Mouse (Mus musculus) MEL (cell line): ENCODE data around the gene Map2k5. TPM values are rescaled to one million over a fixed set of nuclear protein-coding genes. Genes with fewer than 3 reads are reported as not detected.

Experiments used
- DNase-seq: peaks from one replicate; pipeline ENCODE4 v3.0.0; 2011; ENCODE audit warnings: low read depth, low spot score
- H3K27ac ChIP-seq: 2 replicates; pipeline ENCODE4 v1.5.1; 2012; ENCODE audit warnings: low read depth, mild to moderate bottlenecking, control low read depth, low read length, moderate library complexity; ENCODE audit not compliant: control insufficient read depth
- H3K27me3 ChIP-seq, 2 experiments: fragments of 150-350 bp in 1 of 2; sonication (generic) in 1 of 2; 2 replicates each; pipeline ENCODE4 v1.6.1; 2012; ENCODE audit warnings: low read length in 2 of 2, mild to moderate bottlenecking in 2 of 2, improper control_type of control experiment in 1 of 2, moderate library complexity in 1 of 2; ENCODE audit not compliant: insufficient read depth in 2 of 2, control insufficient read depth in 1 of 2
- H3K36me3 ChIP-seq, 2 experiments: 2 replicates each; pipeline ENCODE4 v1.6.1; 2012 to 2014; ENCODE audit warnings: low read length in 2 of 2, improper control_type of control experiment in 1 of 2, inconsistent platforms in 1 of 2, mild to moderate bottlenecking in 1 of 2; ENCODE audit not compliant: insufficient read depth in 2 of 2, control insufficient read depth in 1 of 2
- H3K4me1 ChIP-seq, 2 experiments: fragments of 150-350 bp in 1 of 2; sonication (generic) in 1 of 2; 2 replicates each; pipeline ENCODE4 v1.6.1; 2012; ENCODE audit warnings: low read length in 2 of 2, improper control_type of control experiment in 1 of 2, mild to moderate bottlenecking in 1 of 2; ENCODE audit not compliant: insufficient read depth in 2 of 2, control insufficient read depth in 1 of 2
- H3K4me3 ChIP-seq, 2 experiments: fragments of 150-350 bp in 1 of 2; sonication (generic) in 1 of 2; 2 replicates each; pipeline ENCODE4 v1.5.1; 2012; ENCODE audit warnings: low read depth in 2 of 2, low read length in 2 of 2, mild to moderate bottlenecking in 2 of 2, moderate library complexity in 2 of 2, control low read depth in 1 of 2, improper control_type of control experiment in 1 of 2; ENCODE audit not compliant: control insufficient read depth in 1 of 2, insufficient read depth in 1 of 2
- H3K79me2 ChIP-seq: 2 replicates; pipeline ENCODE4 v1.6.1; 2012; ENCODE audit warnings: mild to moderate bottlenecking, low read length, moderate library complexity; ENCODE audit not compliant: control insufficient read depth, poor library complexity, insufficient read depth
- H3K9ac ChIP-seq: 2 replicates; pipeline ENCODE4 v1.6.1; 2012; ENCODE audit warnings: low read depth, mild to moderate bottlenecking, control low read depth, low read length, moderate library complexity; ENCODE audit not compliant: control insufficient read depth, poor library complexity, severe bottlenecking
- H3K9me3 ChIP-seq: fragments of 150-350 bp; sonication (generic); replicated peaks from 2 replicates; pipeline ENCODE4 v1.6.1; 2012; ENCODE audit warnings: mild to moderate bottlenecking, low read length, improper control_type of control experiment, moderate library complexity; ENCODE audit not compliant: insufficient read depth
- BHLHE40 ChIP-seq: IDR thresholded peaks from 2 replicates; pipeline ENCODE4 v1.6.1; 2012; ENCODE audit warnings: low read depth, mild to moderate bottlenecking, inconsistent platforms, low read length, improper control_type of control experiment, borderline replicate concordance
- CHD2 ChIP-seq: IDR thresholded peaks from 2 replicates; pipeline ENCODE4 v1.6.1; 2011; ENCODE audit warnings: low read length, improper control_type of control experiment
- CTCF ChIP-seq, 3 experiments: IDR thresholded peaks in 2 of 3; conservative IDR thresholded peaks in 1 of 3; 2 replicates each; pipeline ENCODE4 v1.5.1; 2011 to 2012; ENCODE audit warnings: low read length in 3 of 3, low read depth in 2 of 3, mild to moderate bottlenecking in 2 of 3, improper control_type of control experiment in 1 of 3, inconsistent platforms in 1 of 3, mixed read lengths in 1 of 3, moderate library complexity in 1 of 3; ENCODE audit not compliant: control insufficient read depth in 1 of 3, insufficient read depth in 1 of 3, poor library complexity in 1 of 3, severe bottlenecking in 1 of 3
- ELF1 ChIP-seq: IDR thresholded peaks from 2 replicates; pipeline ENCODE4 v1.6.1; 2014; ENCODE audit warnings: low read depth, mild to moderate bottlenecking, inconsistent platforms, low read length, improper control_type of control experiment, moderate library complexity
- EP300 ChIP-seq, 2 experiments: IDR thresholded peaks; 2 replicates each; pipeline ENCODE4 v1.6.1; 2011; ENCODE audit warnings: improper control_type of control experiment in 2 of 2, low read length in 2 of 2, low read depth in 1 of 2, mild to moderate bottlenecking in 1 of 2
- GABPA ChIP-seq: IDR thresholded peaks from 2 replicates; pipeline ENCODE4 v1.6.1; 2012; ENCODE audit warnings: low read depth, mild to moderate bottlenecking, inconsistent platforms, low read length, improper control_type of control experiment, moderate library complexity
- GATA1 ChIP-seq: IDR thresholded peaks from 2 replicates; pipeline ENCODE4 v1.6.1; 2011; ENCODE audit warnings: low read depth, low read length, improper control_type of control experiment
- JUND ChIP-seq: IDR thresholded peaks from 2 replicates; pipeline ENCODE4 v1.6.1; 2011; ENCODE audit warnings: low read depth, mild to moderate bottlenecking, improper control_type of control experiment, low read length
- MAZ ChIP-seq: IDR thresholded peaks from 2 replicates; pipeline ENCODE4 v1.6.1; 2012; ENCODE audit warnings: low read depth, mild to moderate bottlenecking, inconsistent platforms, low read length, improper control_type of control experiment
- MXI1 ChIP-seq: IDR thresholded peaks from 2 replicates; pipeline ENCODE4 v1.6.1; 2011; ENCODE audit warnings: mild to moderate bottlenecking, low read depth, low read length, improper control_type of control experiment
- MYB ChIP-seq: IDR thresholded peaks from 2 replicates; pipeline ENCODE4 v1.6.1; 2011; ENCODE audit warnings: mild to moderate bottlenecking, low read depth, low read length, improper control_type of control experiment
- NRF1 ChIP-seq: IDR thresholded peaks from 2 replicates; pipeline ENCODE4 v1.6.1; 2014; ENCODE audit warnings: low read depth, mild to moderate bottlenecking, inconsistent platforms, low read length, improper control_type of control experiment, moderate library complexity; ENCODE audit not compliant: poor library complexity, insufficient read depth, severe bottlenecking
- POLR2A ChIP-seq, 2 experiments: IDR thresholded peaks; 2 replicates each; pipeline ENCODE4 v1.6.1; 2011 to 2012; ENCODE audit warnings: low read length in 2 of 2, mild to moderate bottlenecking in 2 of 2, control low read depth in 1 of 2, improper control_type of control experiment in 1 of 2, low read depth in 1 of 2, moderate library complexity in 1 of 2; ENCODE audit not compliant: control insufficient read depth in 1 of 2, insufficient read depth in 1 of 2, poor library complexity in 1 of 2
- POLR2AphosphoS2 ChIP-seq: IDR thresholded peaks from 2 replicates; pipeline ENCODE4 v1.6.1; 2011; ENCODE audit warnings: low read length, improper control_type of control experiment
- POLR2AphosphoS5 ChIP-seq: IDR thresholded peaks from 2 replicates; pipeline ENCODE4 v1.6.1; 2012; ENCODE audit warnings: low read depth, borderline replicate concordance, mild to moderate bottlenecking, inconsistent platforms, low read length, moderate library complexity, mixed read lengths
- RAD21 ChIP-seq: IDR thresholded peaks from 2 replicates; pipeline ENCODE4 v1.6.1; 2011; ENCODE audit warnings: mild to moderate bottlenecking, low read depth, low read length, improper control_type of control experiment
- RCOR1 ChIP-seq: IDR thresholded peaks from 2 replicates; pipeline ENCODE4 v1.6.1; 2012; ENCODE audit warnings: low read depth, mild to moderate bottlenecking, inconsistent platforms, low read length, improper control_type of control experiment
- SIN3A ChIP-seq: IDR thresholded peaks from 2 replicates; pipeline ENCODE4 v1.6.1; 2012; ENCODE audit warnings: low read length, improper control_type of control experiment, inconsistent platforms
- SMC3 ChIP-seq: IDR thresholded peaks from 2 replicates; pipeline ENCODE4 v1.6.1; 2011; ENCODE audit warnings: low read depth, low read length, improper control_type of control experiment
- TCF12 ChIP-seq: IDR thresholded peaks from 2 replicates; pipeline ENCODE4 v1.6.1; 2014; ENCODE audit warnings: low read depth, mild to moderate bottlenecking, inconsistent platforms, low read length, improper control_type of control experiment, moderate library complexity
- USF1 ChIP-seq: IDR thresholded peaks from 2 replicates; pipeline ENCODE4 v1.6.1; 2014; ENCODE audit warnings: low read depth, mild to moderate bottlenecking, inconsistent platforms, low read length, improper control_type of control experiment, moderate library complexity
- USF2 ChIP-seq, 2 experiments: IDR thresholded peaks; 2 replicates each; pipeline ENCODE4 v1.6.1; 2011 to 2012; ENCODE audit warnings: improper control_type of control experiment in 2 of 2, low read length in 2 of 2, borderline replicate concordance in 1 of 2, inconsistent platforms in 1 of 2, low read depth in 1 of 2, mild to moderate bottlenecking in 1 of 2; ENCODE audit not compliant: insufficient read depth in 1 of 2
- ZC3H11A ChIP-seq: IDR thresholded peaks from 2 replicates; pipeline ENCODE4 v1.6.1; 2012; ENCODE audit warnings: low read depth, mild to moderate bottlenecking, inconsistent platforms, low read length, improper control_type of control experiment
- ZNF384 ChIP-seq: IDR thresholded peaks from 2 replicates; pipeline ENCODE4 v1.6.1; 2012; ENCODE audit warnings: low read depth, mild to moderate bottlenecking, inconsistent platforms, low read length, improper control_type of control experiment
- polyA plus RNA-seq, 2 experiments: library from polyadenylated mRNA; stranded (reverse) in 1 of 2; unstranded in 1 of 2; fragments of >175 nt in 1 of 2; fragments of >200 nt in 1 of 2; gene quantifications; 2 replicates each; pipeline versions ENCODE4 v1.2.1 to v1.2.4; 2012; ENCODE audit warnings: low replicate concordance in 2 of 2, low read depth in 1 of 2; ENCODE audit not compliant: insufficient read length in 2 of 2, insufficient read depth in 1 of 2, missing spikeins in 1 of 2
- total RNA-seq: library from RNA; depleted of rRNA; stranded (reverse); fragments of 300-350 nt; gene quantifications from 2 replicates; pipeline ENCODE4 v1.2.3, GENCODE M21; 2012

Gene Map2k5
- total and polyA plus RNA-seq, 3 experiments, result 9.6 to 29.1 TPM; not detected in 1

DNA sequence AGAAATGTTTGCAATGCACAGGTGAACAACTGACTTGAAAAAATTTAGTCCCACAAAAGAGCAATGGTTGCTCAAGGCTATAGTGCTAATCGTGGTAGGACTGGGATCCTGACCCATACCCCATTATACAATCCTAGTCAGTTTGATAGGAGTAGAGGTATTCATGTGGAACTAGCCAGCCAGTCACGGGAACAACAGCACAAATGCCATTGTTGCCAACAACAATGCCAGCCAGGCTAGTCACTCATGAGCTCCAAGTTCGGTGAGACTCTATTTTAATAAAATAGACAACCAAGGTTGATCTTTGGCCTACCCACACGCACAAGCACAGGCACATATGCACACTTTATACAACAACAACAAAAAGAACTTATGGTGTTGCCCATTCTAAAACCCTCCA is 120.0 kb downstream of the Map2k5 start:
- peaks cover 0 to 2% of the 10 kb centered on the region in 2 experiments; a peak in 1 of 4 replicates for H3K36me3 ChIP-seq

DNA sequence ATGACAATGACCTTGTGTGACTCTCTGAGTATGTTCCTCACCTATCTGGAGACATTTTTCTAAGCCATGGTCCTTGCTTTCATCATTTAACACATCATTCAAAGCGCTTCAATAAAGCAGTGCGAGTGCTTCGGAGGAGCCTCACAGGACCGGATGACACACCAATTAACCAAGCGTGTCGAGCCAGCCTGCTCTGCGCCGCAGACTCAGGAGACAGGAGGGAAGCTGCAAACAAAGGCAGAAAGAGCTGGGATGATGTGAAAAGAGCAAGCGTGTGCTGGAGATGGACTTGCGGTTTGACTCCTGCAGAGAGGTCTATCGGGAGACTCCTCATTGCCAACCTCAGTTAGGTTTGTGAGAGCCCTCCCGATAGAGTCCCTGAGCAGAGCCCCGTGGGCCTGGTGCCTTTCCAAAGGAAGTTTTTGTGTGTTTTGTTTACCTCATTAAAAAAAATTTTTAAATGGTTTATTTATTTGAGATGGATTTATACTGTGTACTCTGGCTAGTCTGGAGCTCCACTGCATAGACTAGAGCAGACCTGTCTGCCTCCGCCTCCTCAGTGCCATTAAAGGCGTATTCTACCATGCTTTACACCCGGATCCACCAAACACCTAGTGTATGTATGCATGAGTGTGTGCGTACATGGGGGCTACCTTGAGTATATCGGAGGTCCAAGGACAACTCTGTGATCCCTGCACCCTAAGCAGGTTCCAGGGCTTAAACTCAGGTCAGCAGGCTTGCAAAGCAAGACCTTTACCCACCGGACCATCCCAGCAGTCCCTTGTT is 126.7 kb downstream of the Map2k5 start:
- H3K9me3 ChIP-seq, result no peaks in the 10 kb centered on the region
- H3K36me3 ChIP-seq, result no peaks in the 10 kb centered on the region; a peak in 2 of 4 replicates
- no peaks in the 10 kb centered on the region for H3K4me1 ChIP-seq
- DNase-seq, result no peak
- H3K79me2 ChIP-seq, result no peaks in the 10 kb centered on the region
- TF ChIP-seq USF2 (IDR thresholded peaks at IDR 0.05; ENCODE audit: borderline replicate concordance in 1 of 2, insufficient read depth in 1 of 2, low read depth in 1 of 2, low read length in 2 of 2) (no peak), SMC3 (no peak), ELF1 (no peak), GATA1 (no peak), MAZ (no peak), USF1 (no peak), MXI1 (no peak), RCOR1 (no peak), ZC3H11A (no peak), TCF12 (no peak), POLR2AphosphoS2 (no peak), POLR2AphosphoS5 (no peak), RAD21 (no peak), GABPA (no peak)
- no peak overlapping the region for H3K4me3 ChIP-seq
- no peak overlapping the region for H3K27ac ChIP-seq
- H3K9ac ChIP-seq, result no peak overlapping the region
- no peaks in the 10 kb centered on the region for H3K27me3 ChIP-seq

More for the DNA sequence above, 120.0 kb downstream of the Map2k5 start:
- Histone ChIP-seq H3K4me1 (no peaks in the 10 kb centered on the region), H3K4me3 (no peak overlapping the region), H3K9me3 (no peaks in the 10 kb centered on the region), H3K27ac (no peak overlapping the region), H3K9ac (no peak overlapping the region), H3K79me2 (no peaks in the 10 kb centered on the region), H3K27me3 (no peaks in the 10 kb centered on the region)
- no peak for DNase-seq
- TF ChIP-seq EP300 (IDR thresholded peaks at IDR 0.05; ENCODE audit: low read depth in 1 of 2, low read length in 2 of 2) (no peak), ZNF384 (no peak), CTCF (IDR thresholded peaks at IDR 0.05 in 2 of 3, conservative IDR thresholded peaks at IDR 0.05 in 1 of 3; ENCODE audit: control insufficient read depth in 1 of 3, insufficient read depth in 1 of 3, low read depth in 2 of 3, low read length in 3 of 3, poor library complexity in 1 of 3, severe bottlenecking in 1 of 3) (no peak), POLR2A (IDR thresholded peaks at IDR 0.05; ENCODE audit: control insufficient read depth in 1 of 2, insufficient read depth in 1 of 2, low read depth in 1 of 2, low read length in 2 of 2, poor library complexity in 1 of 2) (no peak), POLR2AphosphoS5 (no peak), RCOR1 (no peak), CHD2 (no peak), MYB (no peak), GABPA (no peak), SIN3A (no peak), NRF1 (no peak), BHLHE40 (no peak), MAZ (no peak), TCF12 (no peak), JUND (no peak)
